Mouse (Mus musculus): Measurements from ENCODE around the gene Mslnl.
"Not testable (repeated sequence)": the region's sequence is repeated elsewhere in the genome, so short reads cannot be mapped to it uniquely, and the experiment has no call there.

Gene Mslnl

GRCm38 (mm10) chr17:25735745-25736144 lies at the start of gene Mslnl:
TSS of gene Mslnl (plus strand) at chr17:25736042.
- in situ Hi-C loops (cut with MboI, MseI), result no loop called here

GRCm38 (mm10) chr17:25686323-25686722 lies 49.5 kb upstream of the Mslnl start:
- in situ Hi-C loops (cut with MboI, MseI), result no loop called here

- in situ Hi-C loops (cut with MboI, MseI), result no loop called here
These were observed 46.9 kb upstream of the Mslnl start for GRCm38 (mm10) chr17:25688922-25689321.

GRCm38 (mm10) chr17:25696263-25696662 lies 39.6 kb upstream of the Mslnl start:
- in situ Hi-C loops (cut with MboI, MseI), result loop anchor here (5.0 to 10.0 kb wide), 2 partner anchors 219 to 1149 kb away; partner anchors contain the start of gene Nkx2-5 (in 1 of the 2)

- in situ Hi-C loops (cut with MboI, MseI), result loop anchor here (5.0 to 10.0 kb wide), 2 partner anchors 221 to 1146 kb away; partner anchors contain the start of gene Nkx2-5 (in 1 of the 2)
These were observed 37.4 kb upstream of the Mslnl start for GRCm38 (mm10) chr17:25698446-25698845.

GRCm38 (mm10) chr17:25700863-25701496 lies 34.9 kb upstream of the Mslnl start:
- in situ Hi-C loops (cut with MboI, MseI), result no loop called here

- in situ Hi-C loops (cut with MboI, MseI), result no loop called here
These were observed 25.8 kb upstream of the Mslnl start for GRCm38 (mm10) chr17:25709994-25710393.

- in situ Hi-C loops (cut with MboI, MseI), result no loop called here
These were observed 24.7 kb upstream of the Mslnl start for GRCm38 (mm10) chr17:25711136-25711535.

GRCm38 (mm10) chr17:25715627-25716026 lies 20.2 kb upstream of the Mslnl start:
- in situ Hi-C loops (cut with MboI, MseI), result no loop called here

- in situ Hi-C loops (cut with MboI, MseI), result no loop called here
These were observed 19.7 kb upstream of the Mslnl start for GRCm38 (mm10) chr17:25716130-25716529.

- in situ Hi-C loops (cut with MboI, MseI), result no loop called here
These were observed 18.9 kb upstream of the Mslnl start, which contains the start of gene Gng13 for GRCm38 (mm10) chr17:25716711-25717637. TSS of gene Gng13 (plus strand) at chr17:25717171.

GRCm38 (mm10) chr17:25717691-25718090 lies 18.2 kb upstream of the Mslnl start:
- in situ Hi-C loops (cut with MboI, MseI), result no loop called here

- in situ Hi-C loops (cut with MboI, MseI), result no loop called here
These were observed 14.4 kb upstream of the Mslnl start for GRCm38 (mm10) chr17:25721476-25721875.

GRCm38 (mm10) chr17:25723470-25723869 lies 12.4 kb upstream of the Mslnl start:
- in situ Hi-C loops (cut with MboI, MseI), result no loop called here

- in situ Hi-C loops (cut with MboI, MseI), result no loop called here
These were observed 11.9 kb upstream of the Mslnl start for GRCm38 (mm10) chr17:25723919-25724318.

- in situ Hi-C loops (cut with MboI, MseI), result no loop called here
These were observed 10.6 kb upstream of the Mslnl start for GRCm38 (mm10) chr17:25725264-25725663.

- in situ Hi-C loops (cut with MboI, MseI), result no loop called here
These were observed 8.4 kb upstream of the Mslnl start, which contains the start of the genes Chtf18 and Rpusd1 for GRCm38 (mm10) chr17:25727265-25728008. TSS of gene Chtf18 (minus strand) at chr17:25727419. TSS of gene Rpusd1 (plus strand) at chr17:25727670.

- in situ Hi-C loops (cut with MboI, MseI), result no loop called here
These were observed 7.9 kb upstream of the Mslnl start for GRCm38 (mm10) chr17:25728009-25728270.

GRCm38 (mm10) chr17:25732082-25732481 lies 3.8 kb upstream of the Mslnl start:
- in situ Hi-C loops (cut with MboI, MseI), result loop anchor here in 1 of 2 experiments (5.0 kb wide), 1 partner anchor 65 kb away; the partner anchor contains the start of genes AC134908.4 and Metrn

- in situ Hi-C loops (cut with MboI, MseI), result no loop called here
These were observed 596 bp upstream of the Mslnl start for GRCm38 (mm10) chr17:25735246-25735645.

- in situ Hi-C loops (cut with MboI, MseI), result no loop called here
These were observed 3.0 kb downstream of the Mslnl start for GRCm38 (mm10) chr17:25738861-25739260.

- in situ Hi-C loops (cut with MboI, MseI), result not testable (repeated sequence)
These were observed 5.6 kb downstream of the Mslnl start for GRCm38 (mm10) chr17:25741471-25741870.

Measured in T-helper 17 cell (primary cell).